Mouse (Mus musculus) adipocyte (in vitro differentiated cells): ENCODE results near the gene Tll1.

Experiments
- DNase-seq: peaks from one replicate; pipeline ENCODE4 v3.0.0-alpha.2; 2016; ENCODE audit warnings: low spot score

The Tll1 gene

DNA sequence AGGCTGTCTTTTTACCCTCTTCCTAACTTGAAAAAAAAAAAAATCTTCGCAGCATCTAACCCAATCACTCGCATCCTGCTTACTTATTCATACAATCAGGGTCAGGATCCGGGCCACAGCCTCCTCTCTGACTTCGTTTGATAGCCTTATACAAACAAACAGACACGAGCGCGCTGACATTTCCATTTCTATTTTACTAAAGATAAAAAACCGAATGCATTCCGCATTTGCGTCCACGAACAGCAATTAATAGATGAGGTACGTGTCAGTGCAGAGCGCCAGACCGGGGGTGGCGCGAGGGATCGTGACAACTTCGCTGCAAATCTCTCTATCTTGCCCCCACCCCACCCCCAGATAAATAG, at the start of gene Tll1:
Gene Tll1 (minus strand): TSS at position 248 of the 362 bp plus-strand sequence.
- peak; percentile 7 for DNase-seq

DNA sequence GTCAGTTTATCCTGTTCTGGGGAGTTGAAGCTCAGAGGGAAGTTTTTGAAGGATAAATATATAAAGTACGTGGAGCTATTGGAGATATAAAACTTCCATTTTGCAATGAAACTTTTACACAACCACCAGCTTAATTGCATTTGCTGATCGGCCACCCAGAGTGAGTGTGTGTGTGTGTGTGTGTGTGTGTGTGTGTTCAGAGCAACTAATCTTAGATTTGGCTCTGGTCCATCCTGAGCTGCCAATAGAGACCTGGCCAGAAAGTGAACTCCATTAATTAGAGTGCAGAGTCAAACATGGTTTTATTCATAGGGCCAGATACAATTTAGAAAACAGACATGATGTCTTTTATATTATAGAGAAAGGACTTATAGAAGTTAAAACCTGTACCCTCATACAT, 32.6 kb upstream of the Tll1 start:
- no peak for DNase-seq

GRCm38 (mm10) chr8:64221600-64221999, 15.5 kb upstream of the Tll1 start:
- no peak for DNase-seq

DNA sequence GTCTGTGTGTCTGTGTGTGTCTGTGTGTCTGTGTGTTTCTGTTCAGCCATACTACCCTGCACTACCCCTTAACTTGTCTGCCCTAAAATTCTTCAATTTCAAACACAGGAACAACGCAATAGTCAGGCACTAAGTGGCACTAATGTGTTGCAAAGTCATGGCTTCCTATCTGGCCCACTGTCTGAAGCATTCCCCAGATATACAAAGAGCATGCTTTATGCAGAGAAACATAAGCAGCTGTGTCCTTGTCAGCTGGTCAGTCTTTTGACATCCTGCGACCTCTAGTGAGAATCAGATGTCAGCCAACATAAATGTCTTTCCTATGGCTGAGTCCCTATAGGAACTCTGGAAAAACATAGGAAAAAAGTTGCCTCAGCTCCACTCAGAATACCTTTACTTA, 11.6 kb upstream of the Tll1 start:
- DNase-seq, result no peak

DNA sequence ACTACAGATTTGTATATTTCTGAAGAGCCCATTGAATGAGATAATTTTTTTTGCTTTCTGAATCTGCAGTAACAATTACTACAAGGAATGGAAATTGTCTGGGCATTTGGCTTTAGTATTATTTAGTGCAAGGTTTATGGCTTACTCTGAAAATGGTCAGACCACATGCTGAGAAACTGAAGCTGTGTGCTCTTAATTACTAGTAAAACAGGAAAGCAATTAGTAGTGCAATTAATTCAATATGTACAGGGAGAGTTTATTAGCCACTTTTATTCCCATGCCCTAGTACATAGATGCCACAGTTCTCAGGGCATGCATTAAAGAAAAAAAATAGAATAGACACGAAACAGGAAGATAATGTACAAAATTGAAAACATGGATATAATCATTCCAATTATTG, 10.2 kb upstream of the Tll1 start:
- no peak for DNase-seq

- DNase-seq, result no peak
Observed at GRCm38 (mm10) chr8:64215374-64215773, 9.3 kb upstream of the Tll1 start.

DNA sequence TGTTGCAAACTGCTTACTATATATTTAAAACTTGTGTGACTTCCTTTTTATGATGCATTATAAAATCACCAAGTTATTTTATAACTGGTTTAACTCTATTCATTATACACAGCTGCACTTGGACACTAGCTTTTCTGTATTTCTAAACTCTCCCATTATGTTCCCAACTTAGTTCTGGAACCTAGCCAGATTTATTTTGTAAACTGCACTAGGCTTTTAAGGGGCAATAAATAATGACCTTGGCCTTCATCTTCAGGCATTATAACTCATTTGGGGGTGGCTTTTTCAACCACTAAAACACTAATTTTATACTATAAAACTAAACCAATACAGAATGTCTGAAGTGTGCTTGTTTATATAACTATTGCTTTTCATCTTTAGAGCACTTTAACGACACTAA, 8.8 kb upstream of the Tll1 start:
- DNase-seq, result no peak

DNA sequence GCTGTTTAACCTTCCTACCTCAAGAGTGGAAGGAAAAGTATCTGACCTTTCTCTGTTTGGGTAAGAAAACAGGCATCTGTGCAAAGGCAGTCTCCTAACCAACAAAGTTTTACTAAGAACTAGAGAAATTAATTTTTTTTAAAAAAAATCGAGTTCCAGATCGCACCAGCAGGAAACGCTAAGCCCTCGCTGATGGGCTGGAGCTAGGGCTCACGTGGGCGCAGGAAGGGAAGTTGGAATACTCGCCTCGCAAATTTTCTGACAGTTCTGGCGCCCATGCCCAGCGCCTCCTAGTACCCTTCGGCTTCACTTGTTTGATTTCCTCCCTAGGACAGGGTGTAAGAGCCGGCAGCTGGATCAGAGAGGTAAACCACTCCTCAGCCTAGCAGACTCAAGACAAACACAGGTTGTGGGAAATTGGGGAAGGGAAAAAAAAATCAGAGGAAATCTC, 365 bp upstream of the Tll1 start:
- DNase-seq, result peak; percentile 21

DNA sequence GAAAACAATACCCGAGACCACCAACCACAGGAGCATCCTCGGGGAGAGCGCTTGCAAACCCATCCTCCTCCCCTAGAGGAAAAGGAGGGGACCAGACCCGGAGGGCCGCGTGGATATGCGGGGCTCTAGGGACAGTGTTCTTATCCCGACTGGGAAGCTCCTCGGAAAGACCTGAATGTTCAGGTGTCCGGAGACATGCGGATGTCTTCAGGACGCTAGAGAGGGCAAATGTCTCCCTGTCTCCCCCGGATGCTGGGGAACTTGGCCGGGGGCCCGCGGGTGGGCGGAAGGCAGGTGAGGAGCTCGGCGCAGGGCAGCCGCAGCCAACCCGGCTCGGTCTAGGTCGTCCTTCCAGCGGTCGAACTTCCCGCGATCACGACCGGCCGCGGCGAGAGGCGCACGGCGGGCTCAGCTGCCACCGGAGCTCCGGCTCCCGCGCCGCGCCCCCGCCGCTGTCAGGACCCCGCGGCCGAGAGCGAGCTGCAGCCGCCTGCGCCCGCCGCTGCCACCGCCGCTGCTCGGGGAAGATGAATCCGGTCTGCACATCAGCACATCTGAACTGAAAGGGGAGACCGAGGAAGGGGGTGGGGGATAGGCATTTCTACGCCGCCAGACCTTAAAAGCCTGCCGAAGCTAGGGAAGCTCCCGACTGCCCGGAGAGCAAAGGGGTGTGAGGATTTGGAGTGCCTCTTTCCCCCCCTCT, 599 bp downstream of the Tll1 start:
- no peak for DNase-seq

DNA sequence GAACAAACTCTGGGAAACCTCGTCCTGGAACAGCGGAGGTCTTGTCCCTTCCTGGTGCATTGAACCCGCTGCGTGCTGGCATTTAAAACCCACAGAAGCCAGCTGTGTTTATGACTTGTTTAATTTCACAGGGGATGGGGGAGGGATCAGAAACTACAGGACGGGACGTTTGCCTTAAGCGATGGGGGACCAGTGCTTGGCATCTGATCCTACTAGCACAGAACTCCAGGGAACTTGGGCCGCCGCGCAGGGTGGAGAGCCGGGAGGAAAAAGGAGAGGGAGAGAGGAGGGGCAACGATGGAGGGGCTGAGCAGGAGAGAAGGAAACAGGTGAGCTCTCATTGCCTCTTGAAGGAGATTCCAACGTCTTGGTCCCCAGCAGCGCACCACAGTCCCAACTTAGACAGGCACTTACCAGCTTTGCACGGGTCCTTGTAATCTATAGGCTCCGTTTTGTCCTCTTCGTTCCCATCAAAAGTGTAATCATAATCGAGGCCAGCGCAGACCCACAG, 1.2 kb downstream of the Tll1 start:
- peak; percentile 7 for DNase-seq

DNA sequence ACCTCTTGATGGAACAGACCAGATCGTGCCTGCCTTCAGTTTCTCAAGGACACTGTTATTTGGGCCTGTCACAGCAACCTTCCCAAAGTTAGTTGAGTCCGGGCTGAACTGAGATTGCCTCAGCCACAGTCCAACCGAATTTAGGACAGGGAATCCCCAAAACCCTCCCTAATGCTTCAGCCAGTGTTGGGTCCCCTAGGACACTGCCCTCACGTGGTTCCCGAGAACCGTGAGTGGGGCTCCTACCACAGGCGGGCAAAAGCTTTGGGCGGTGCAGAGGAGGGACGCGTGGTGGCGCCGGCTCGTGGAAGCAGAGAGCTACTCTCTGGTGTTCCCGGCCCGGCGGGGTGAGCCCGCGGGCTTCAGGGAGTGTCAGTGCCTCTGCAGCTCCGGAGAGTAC, 1.9 kb downstream of the Tll1 start:
- DNase-seq, result peak; percentile 34

DNA sequence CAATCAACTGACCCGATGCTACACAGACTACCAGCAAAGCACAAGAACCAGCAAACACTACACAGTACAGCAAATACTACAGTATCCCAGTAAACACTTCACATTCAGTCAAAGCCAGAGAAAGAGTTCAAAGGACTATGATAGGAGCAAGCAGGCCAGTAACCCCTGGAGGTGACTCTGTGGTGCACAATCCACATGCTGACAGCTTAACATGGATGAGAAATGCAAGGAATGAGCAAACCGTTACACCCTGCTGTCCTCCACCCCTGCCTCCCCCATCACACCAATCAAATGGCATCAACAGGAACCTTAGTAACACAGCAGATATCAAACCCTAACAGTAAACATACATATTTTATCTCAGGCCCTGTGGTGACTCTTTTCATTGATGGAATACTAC, 7.7 kb downstream of the Tll1 start:
- DNase-seq, result no peak

GRCm38 (mm10) chr8:64193421-64193820, 12.7 kb downstream of the Tll1 start:
- DNase-seq, result no peak

DNA sequence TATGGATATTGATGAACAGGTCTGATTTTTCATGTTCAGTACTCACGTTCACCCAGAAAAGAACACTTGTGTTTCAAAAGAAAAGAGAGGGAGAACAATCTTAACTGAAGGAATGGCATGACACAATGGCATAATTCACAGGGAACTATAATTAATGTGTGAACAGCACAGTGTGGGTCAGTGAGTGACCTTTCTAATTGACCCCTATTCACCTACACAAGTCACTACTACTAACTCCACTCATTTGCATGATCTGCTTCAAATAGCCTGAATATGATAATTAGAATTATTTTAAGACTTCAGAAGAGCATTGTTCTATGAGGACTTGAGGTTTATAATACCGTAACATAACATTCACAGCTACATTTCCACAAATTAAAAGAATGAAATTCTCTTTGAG, 18.2 kb downstream of the Tll1 start:
- no peak for DNase-seq

DNA sequence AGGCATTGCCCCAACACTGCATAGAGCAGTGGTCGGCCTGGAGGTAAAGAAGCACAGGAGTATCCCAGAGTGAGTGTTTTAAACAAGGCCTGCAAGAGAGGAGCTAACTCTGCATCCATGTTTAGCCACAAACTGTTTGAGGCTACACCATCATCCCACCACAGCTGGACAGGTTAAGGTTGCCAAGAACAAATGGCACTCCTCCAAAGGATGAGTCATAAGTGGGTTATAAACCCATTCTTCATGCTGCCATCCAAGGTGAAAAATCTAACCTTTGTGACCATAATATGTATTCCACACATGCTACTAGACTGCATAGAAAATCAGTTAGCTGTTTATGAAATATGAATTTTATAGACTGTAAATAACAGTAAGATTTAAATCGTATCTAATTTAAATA, 29.1 kb downstream of the Tll1 start:
- DNase-seq, result no peak

GRCm38 (mm10) chr8:64174916-64175315, 31.2 kb downstream of the Tll1 start:
- DNase-seq, result no peak

DNA sequence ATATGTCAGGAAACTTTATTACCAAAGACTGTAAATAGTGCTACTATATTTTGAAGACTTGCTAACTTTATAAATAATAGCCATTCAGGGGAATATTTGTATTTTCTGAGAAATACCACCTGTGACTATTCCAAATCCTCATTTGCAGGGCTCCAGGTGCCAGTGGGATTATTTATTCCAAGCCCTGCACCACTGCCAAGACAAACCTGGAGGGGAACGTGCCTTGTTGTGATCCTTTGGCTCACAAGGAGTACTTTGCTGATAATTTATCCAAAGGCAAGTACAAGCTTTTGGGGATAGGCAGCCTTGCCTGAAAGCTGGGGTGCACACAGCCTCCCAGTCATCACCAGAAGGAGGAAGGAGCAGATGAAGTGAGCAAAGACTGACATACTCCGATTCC, 32.3 kb downstream of the Tll1 start:
- no peak for DNase-seq

- no peak for DNase-seq
Observed at GRCm38 (mm10) chr8:64152899-64153891, 52.9 kb downstream of the Tll1 start.

GRCm38 (mm10) chr8:64152216-64152804, 53.8 kb downstream of the Tll1 start:
- DNase-seq, result no peak

DNA sequence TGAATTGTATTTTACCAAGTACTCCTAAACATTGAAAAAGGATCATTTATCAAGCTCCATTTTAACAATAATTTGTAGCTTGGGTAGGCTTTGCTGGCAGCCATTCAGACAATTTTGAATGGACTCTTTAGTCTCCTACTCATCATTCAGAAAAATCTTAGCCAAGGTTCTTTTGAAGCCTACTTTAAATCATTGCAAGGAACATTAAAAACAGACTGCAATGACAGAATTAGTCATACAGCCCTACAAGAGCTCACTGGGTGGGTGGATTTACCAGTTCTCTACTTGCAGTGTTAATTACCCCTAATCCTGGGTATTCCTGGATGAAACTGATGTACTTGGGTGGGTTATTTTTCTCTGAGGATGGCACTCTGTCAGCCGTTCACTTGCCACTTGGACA, 69.5 kb downstream of the Tll1 start:
- DNase-seq, result no peak

DNA sequence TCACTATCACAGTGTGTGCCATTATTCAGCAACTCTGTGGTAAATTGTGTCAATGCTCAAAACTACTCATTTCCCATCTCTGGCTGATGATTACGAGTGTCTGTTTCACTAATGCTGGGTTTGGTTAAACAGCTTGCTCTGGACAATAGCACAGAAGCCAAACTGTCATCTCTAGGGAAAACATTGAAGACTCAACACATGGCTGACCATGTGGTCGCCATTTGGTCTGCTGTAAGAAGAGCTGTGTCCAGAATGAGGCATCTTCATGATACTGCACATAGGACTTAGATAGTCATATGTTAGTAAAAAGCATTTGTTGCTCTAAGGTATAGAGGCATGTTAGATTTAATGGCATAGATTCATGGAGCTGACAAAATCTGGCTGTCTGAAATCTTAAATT, 98.9 kb downstream of the Tll1 start:
- no peak for DNase-seq

GRCm38 (mm10) chr8:64073396-64073795, 132.7 kb downstream of the Tll1 start:
- no peak for DNase-seq

DNA sequence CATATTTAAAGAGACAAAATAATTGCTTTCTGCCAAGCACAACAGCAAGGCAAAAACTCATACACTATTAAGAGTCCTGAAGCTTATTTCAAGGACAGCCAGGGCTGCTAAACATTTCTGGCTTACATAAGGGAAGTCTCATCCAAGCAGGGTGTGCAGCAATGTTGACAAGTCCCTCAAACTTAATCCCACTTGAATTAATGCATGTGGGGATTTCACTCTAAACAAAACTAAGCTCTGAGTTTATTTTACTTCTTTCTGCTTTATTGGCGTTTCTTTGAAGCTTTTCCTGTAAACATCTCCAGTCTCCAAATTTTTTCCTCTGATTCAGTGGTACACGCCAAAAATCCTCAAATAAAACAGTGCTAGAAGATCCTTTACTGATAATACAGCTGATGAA, 146.2 kb downstream of the Tll1 start:
- DNase-seq, result no peak
